Mouse (Mus musculus) spleen, adult 12 weeks (tissue): ENCODE measurements around the gene Macrod2.

ENCODE experiments used
- DNase-seq: peaks from one replicate; pipeline ENCODE4 v3.0.0; 2022; ENCODE audit warnings: low spot score

Macrod2 gene

DNA sequence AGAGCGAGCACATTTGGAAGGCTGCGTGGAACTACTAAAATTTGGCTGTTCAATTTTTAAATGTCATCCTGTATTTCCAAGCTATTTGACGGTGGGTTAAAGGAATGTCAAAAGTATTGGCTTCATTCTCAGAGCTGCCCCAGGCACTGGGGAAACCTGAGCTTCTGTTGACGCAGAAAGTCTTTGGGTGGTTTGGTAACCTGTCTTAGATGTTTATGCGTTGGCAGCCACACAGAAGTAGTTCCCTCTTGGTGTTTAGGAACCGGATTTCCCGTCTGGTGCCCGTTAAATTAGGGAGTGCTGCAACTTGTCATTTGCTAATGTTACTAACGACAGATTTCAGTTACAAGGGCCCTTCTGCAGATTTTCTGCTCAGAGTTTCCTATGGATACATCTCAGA is 1837.7 kb downstream of the Macrod2 start:
- no peak for DNase-seq

DNA sequence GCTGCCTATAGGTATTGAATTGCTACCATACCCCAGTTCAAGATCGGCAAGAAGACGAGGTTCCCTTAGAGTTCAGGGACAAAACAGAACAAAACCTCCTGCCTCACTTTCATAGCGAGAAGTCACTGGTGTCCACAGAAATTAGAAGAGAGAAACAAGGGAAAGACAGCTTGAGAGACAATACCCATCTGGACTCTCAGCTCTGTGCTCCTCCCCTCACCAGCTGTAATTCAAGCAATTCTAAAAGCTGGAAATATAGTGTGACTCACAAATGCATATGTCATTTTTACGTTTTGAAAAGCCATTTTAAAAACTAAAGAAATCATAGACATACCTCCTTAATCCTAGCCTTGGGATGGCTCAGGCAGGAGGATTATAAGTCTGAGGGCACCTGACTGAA is 1848.4 kb downstream of the Macrod2 start:
- no peak for DNase-seq

DNA sequence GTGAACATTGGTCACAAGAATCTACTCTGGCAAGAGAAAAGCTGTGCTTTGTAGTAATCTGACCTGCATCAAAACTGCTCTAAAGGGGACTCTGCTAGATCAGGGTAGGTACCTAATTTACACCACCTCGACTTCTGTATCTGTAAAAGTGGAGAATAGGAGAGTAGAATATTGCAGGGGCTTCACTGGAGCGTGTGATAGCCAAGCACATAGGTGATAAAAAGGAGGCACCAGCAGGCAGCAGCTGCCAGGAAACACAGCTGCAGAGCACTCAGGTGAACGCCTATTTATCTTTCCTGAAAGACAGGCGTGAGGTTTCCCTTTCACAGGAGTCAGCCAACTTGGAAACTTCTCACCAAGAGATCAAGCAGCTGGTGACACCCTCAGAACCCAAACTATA is 1855.3 kb downstream of the Macrod2 start:
- no peak for DNase-seq

DNA sequence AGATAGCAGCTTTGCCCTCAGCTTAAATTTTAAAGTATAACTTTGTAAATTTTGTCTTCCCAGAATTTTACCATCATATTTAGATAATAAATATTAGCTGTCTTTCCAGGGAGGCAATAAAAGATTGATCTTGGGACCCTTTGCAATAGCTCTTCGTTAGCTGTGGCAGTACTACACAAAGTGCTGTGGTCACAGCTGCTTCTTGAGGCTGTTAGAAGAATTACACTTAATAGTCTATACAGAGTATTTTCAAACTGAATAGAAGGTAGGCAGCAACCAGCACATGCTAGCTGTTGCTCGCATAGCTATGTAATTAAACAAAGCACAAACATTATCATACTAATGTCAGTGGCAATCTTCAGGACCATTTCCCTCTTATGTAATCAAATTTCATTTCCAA is 1856.4 kb downstream of the Macrod2 start:
- DNase-seq, result no peak

- DNase-seq, result no peak
Measured at GRCm38 (mm10) chr2:142253913-142254312, 1858.8 kb downstream of the Macrod2 start.

GRCm38 (mm10) chr2:142254566-142254965 is 1859.5 kb downstream of the Macrod2 start:
- no peak for DNase-seq

DNA sequence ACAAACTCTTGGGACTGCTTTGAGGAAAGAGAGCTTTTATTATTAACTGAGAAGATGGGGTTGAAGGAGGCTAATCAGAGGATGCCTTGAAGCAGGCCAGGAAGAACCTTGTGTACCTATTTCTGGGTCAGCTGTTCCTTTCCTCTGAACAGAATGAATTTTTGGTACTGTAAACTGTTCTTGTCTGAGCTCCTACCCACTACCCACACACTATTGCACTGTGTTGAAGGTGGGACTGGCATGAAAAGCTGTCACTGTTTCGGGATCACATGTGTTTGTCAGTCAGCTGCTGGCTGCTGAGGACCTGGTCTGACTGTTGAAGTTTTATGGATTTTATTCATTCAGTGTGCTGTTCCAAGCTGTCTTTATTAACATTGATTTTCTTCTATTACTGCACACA is 1862.4 kb downstream of the Macrod2 start:
- DNase-seq, result no peak

GRCm38 (mm10) chr2:142261046-142261445 is 1865.9 kb downstream of the Macrod2 start:
- DNase-seq, result no peak

DNA sequence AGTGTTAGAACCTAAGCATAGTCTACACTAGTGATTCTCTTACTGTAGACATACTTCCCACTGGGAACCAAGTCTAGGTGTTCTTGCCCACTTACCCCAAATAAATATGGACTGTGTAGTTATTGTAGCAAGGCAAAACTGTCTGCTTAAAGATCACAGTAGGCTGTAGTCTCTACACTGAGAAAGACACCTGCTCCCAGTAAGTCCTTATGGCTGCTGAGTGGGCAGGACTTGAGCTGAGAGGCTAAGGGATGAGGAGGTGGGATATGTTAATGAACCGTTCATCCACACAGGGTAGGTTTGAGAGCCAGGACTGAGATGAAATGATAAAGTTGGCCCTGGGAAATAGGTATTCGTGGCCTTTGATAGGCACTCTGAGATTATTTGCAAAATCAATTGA is 1869.6 kb downstream of the Macrod2 start:
- DNase-seq, result no peak

DNA sequence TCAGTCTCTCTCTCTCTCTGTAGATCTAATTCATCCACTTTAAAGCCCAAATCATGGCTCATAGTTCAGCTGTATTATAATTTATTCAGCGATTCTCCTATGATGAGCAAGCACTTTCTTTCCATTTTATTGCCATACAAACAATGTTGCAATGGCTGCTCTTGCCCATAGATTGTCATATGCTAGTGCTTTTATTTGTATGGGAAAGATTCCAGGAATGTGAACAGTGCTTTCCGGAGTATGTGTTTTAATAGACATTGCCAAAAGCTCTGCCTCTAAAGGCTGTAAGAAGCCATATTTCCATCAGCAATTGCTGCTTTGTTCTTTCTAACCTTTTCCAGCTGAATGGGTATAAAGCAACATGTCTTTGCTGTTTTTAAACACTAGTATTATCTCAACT is 1872.7 kb downstream of the Macrod2 start:
- no peak for DNase-seq

DNA sequence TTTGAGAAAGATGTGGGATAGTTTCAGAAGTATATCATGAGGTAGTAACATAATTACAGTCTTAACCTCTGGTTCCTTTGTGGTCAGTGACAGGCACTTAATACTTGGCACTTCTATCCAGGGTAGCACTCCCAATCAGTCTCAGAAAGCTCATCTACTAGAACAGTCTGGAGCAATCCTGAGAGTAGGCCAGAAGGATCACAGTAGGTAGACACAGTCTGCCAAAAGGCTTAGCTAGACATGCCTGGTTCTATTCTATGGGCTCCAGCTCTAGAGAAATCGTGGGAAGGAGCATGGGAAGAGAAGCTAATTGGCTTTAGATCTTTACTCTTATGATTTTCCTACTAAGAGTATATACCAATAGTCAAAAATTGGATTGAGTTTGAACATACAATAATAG is 1891.7 kb downstream of the Macrod2 start:
- no peak for DNase-seq

DNA sequence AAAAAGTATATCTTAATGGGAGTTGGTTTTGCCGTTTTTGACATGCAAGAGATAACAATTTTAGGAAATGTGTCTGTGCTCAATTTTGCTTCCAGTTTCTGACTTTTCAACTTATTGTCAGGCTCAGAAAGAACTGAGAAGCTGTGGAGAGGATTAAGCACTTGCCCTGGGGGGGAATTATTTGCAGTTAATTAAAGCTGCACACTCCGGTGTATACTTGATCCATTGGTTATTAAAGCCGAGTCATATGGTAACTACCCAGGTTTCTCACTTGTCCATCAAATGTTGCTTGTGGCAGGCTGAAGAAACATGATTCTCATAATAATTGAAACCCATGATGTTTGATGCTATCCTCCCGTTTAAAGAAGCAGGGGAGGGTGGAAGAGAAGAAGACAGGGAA is 1899.7 kb downstream of the Macrod2 start:
- DNase-seq, result no peak

DNA sequence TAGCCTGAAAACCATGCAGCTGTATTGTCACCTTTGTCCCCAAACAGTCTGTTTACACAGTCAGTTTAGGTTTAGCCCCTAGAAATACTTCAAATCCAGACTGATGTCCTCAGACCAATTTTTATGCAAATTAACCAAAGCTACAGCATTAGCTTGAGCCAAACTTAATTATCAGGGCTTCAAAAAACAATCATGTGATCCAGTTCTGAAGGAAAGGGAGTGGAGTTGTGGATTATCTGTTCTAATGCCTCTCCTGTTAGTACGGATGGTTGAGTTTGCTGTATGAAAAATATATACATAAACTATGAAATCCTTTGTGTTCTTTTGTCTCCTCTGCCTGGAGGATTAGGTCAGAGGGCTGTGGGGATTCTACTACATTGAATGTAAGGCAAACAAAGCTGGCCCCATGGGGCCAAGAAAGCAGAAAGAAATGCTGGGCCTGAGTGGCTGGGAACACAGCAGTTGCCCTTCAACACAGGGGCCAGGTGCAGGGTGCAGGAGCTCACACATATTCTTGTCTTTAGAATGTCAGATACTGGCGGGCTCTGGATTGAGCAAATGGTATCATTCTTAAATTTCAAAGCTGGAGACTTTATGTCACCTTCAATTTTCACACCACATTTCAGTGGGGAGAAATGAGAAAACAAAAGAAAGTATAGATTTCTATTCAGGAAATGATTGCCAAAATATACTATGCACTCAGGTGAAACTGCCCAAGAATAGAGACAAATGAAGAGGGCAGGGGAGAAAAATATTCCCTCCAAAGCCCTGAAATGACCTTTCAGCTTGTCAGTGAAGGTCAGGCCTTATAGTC is 1908.2 kb downstream of the Macrod2 start:
- DNase-seq, result no peak

- no peak for DNase-seq
Measured at GRCm38 (mm10) chr2:142303912-142304182, 1908.7 kb downstream of the Macrod2 start.

DNA sequence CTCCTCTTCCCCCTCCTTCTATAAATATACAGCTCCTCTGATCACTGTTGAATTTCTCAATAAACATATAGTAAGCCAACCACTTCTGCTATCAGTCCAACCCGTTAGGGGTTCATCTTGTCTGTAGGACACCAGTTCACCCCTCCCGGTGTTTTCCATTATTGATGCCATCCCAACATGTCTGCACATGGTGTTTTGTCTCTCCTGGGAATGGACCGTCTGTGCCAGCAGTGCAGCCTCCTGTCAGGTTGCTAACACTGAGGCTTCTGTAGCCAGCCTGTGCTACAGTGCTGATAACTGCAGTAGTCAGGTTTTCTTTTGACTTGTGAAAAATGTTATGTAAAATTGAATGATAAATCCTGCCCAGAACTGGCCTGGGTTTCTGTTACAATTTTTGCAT is 1928.0 kb downstream of the Macrod2 start:
- no peak for DNase-seq

- no peak for DNase-seq
Measured at GRCm38 (mm10) chr2:142326737-142327136, 1931.6 kb downstream of the Macrod2 start.

GRCm38 (mm10) chr2:142329761-142330160 is 1934.7 kb downstream of the Macrod2 start:
- no peak for DNase-seq

- no peak for DNase-seq
Measured at GRCm38 (mm10) chr2:142334441-142335102, 1939.5 kb downstream of the Macrod2 start.

DNA sequence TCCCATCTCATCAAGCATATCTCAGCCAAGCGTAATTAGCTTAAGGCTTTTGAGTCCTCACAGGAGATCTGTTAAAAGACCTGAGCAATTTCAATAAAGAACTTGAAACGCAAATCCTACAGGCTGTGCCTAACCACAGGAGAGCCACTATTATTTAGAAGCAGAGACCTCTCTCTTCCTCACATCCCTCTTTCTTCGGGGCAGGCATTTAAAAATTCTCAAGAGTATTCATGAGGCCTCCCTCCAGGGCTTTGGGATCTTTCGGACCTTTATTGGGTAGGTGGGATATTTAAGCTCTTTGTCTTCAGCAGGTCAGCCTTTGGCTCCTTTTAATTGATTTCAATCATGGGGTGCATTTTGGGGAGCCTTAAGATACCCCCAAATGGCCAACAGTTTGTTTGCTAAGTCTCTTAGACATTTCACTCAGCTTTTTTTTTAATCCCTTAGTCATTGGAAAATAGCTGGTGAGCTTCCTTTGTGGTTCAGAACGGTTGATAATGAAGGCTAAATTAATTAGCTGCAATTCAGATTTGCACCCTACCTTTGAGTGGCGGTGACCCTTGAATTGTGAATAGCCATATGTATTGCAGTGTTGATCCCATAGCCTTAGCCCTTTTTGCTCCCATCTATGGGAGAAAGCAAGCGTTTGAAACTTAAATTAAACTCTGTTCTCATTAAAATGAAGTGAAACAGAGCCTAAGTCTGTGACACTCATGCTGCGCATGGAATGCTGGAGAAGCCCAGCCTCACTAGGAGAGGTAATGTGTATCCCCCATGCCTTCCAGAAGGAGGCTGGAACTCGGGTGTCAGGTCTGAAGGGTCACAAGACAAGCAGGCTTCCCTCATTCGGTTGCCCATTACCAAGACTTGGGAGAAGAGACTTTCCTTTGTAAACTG is 1940.2 kb downstream of the Macrod2 start:
- DNase-seq, result no peak

- DNase-seq, result no peak
Measured at GRCm38 (mm10) chr2:142344021-142344420, 1948.9 kb downstream of the Macrod2 start.

GRCm38 (mm10) chr2:142344758-142345157 is 1949.6 kb downstream of the Macrod2 start:
- no peak for DNase-seq

DNA sequence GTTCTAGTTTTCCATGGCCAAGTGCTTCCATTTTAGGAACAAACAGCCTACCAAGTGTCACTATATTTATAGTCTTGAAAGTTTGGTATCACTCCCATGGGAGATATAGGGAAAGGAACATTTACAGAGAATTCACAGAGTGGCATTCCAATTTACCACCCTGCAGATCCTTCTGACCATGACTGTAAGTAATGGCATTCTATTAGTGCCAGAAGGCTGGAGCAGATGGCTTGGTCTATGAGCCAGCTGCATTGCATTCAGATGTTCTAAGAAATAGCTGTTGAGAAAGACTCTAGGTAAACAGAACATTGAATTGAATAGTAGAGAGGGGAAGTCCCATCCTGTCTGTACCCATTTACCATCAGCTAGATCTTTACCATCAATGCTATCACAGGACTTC is 1954.7 kb downstream of the Macrod2 start:
- no peak for DNase-seq

DNA sequence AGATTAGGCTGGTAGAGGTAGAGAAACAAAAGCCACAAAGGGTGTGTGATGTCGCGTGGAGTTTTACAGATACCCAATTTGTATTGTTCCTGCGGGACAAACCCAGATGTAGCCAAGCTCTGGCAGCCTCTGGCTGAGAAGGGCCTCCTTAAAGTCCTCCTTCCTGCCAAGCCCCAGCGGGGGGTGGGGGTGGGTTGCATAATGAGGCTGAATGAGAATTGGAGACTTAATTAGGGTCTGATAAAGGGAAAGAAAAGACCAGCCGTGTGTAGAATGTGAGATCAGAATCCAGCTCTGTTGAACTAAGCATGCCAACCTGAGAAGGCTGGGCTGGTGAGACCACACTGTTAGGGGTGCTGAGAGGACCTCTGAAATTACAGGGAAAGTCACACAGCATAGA is 1967.8 kb downstream of the Macrod2 start:
- no peak for DNase-seq
